Mouse (Mus musculus) brain, embryonic 14.5 days (tissue): ENCODE data around the gene Gm7534.

Experiments
- CTCF ChIP-seq: fragments of 200-500 bp; IDR thresholded peaks from 2 replicates; pipeline ENCODE4 v1.5.1; 2012; ENCODE audit warnings: inconsistent platforms, mild to moderate bottlenecking, moderate library complexity, borderline replicate concordance; ENCODE audit not compliant: insufficient read depth, insufficient read length; ENCODE audit errors: extremely low read depth
- POLR2A ChIP-seq: fragments of 200-500 bp; IDR thresholded peaks from 2 replicates; pipeline ENCODE4 v1.6.1; 2012; ENCODE audit warnings: mild to moderate bottlenecking, inconsistent platforms, borderline replicate concordance; ENCODE audit not compliant: poor library complexity, insufficient read depth, insufficient read length, severe bottlenecking; ENCODE audit errors: extremely low read depth

DNA sequence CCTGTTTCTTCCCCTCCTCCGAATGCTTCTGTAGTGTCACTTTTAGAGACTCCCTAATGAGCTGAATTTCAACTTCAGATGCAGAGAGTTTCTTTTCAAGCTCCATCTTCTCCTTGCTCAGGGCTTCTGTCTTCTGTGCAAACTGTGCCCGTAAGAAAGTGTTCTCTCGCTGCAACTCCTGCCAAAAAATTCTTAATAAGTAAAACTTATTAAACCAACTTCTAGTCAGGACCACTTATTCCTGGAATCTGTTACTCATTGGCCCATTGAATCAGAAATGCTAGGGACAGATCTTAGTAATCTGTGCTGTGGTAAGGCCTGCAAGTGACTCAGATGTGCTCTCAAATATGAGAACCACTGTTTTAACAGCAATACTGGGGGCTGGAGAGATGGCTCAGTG is 50.7 kb downstream of the Gm7534 start:
- TF ChIP-seq CTCF (no peak), POLR2A (no peak)
